ENCODE assay signal across 9 mouse cellular contexts in genomic region chr7:45102940-45103585, GRCm38 (mm10). TPM values are rescaled to one million over a fixed set of nuclear protein-coding genes. Genes with fewer than 3 reads are reported as not detected.
DNase-seq lines count a peak whose midpoint lies in the region; ATAC-seq and TF ChIP-seq lines count a peak whose summit lies in the region.
"Had no signal": no experiment of that assay in that cellular context is flagged by ENCODE, and none has a peak within 500 bp of the region (broad histone marks: within the 10 kb centered on the region; RNA-seq: fewer than 3 reads in every experiment).

No protein-coding gene starts in this region.

- TF ChIP-seq CTCF in cerebellum, adult 2 months (IDR thresholded peaks at IDR 0.05; ENCODE audit: borderline replicate concordance, insufficient read depth, low read depth, low read length) = no peak
- TF ChIP-seq CTCF in bone marrow, adult 2 months (IDR thresholded peaks at IDR 0.05; ENCODE audit: control insufficient read depth, insufficient read depth, low read length) = no peak
- no peak for TF ChIP-seq CTCF in hindbrain, postnatal 0 days (IDR thresholded peaks at IDR 0.05; ENCODE audit: low read depth)

- peaks cover 3% of the 10 kb centered on the region; the same call in 1 of the 2 replicates for H3K4me1 ChIP-seq in cerebellum, adult 2 months (ENCODE audit: control insufficient read depth, insufficient read depth, low read length)
- H3K4me1 ChIP-seq in bone marrow, adult 2 months (ENCODE audit: control insufficient read depth, insufficient read depth, low read length) = no peaks in the 10 kb centered on the region; the same call in 1 of the 2 replicates
- H3K4me1 ChIP-seq in hindbrain, postnatal 0 days (ENCODE audit: insufficient read depth, low read length) = no peaks in the 10 kb centered on the region; the same call in 1 of the 2 replicates
- H3K4me1 ChIP-seq in liver, embryonic 13.5 days (replicated peaks) = peaks cover 25% of the 10 kb centered on the region

- H3K9me3 ChIP-seq in hindbrain, postnatal 0 days (ENCODE audit: low read length) = no peaks in the 10 kb centered on the region
- no peaks in the 10 kb centered on the region for H3K9me3 ChIP-seq in liver, embryonic 13.5 days (replicated peaks)

- peak overlapping the region; percentile 42 for H3K4me3 ChIP-seq in cerebellum, adult 2 months (replicated peaks; ENCODE audit: insufficient read depth, low read depth, low read length)
- H3K4me3 ChIP-seq in bone marrow, adult 2 months (replicated peaks; ENCODE audit: control insufficient read depth, low read depth, low read length) = peak overlapping the region; percentile 22
- H3K4me3 ChIP-seq in hindbrain, postnatal 0 days (ENCODE audit: low read length) = peak overlapping the region; percentile 10; the same call in 1 of the 2 replicates
- H3K4me3 ChIP-seq in liver, embryonic 13.5 days (replicated peaks) = peak overlapping the region; percentile 39

- H3K27me3 ChIP-seq in cerebellum, adult 2 months (ENCODE audit: control insufficient read depth, insufficient read depth, low read length) = no peaks in the 10 kb centered on the region
- no peaks in the 10 kb centered on the region for H3K27me3 ChIP-seq in hindbrain, postnatal 0 days (ENCODE audit: insufficient read depth, low read length)
- H3K27me3 ChIP-seq in liver, embryonic 13.5 days = no peaks in the 10 kb centered on the region

- H3K9ac ChIP-seq in hindbrain, postnatal 0 days (replicated peaks; ENCODE audit: low read length) = peak overlapping the region; percentile 29
- H3K9ac ChIP-seq in liver, embryonic 13.5 days = peak overlapping the region; percentile 53

- no peaks in the 10 kb centered on the region for H3K36me3 ChIP-seq in hindbrain, postnatal 0 days (ENCODE audit: insufficient read depth, low read length)
- H3K36me3 ChIP-seq in liver, embryonic 13.5 days = no peaks in the 10 kb centered on the region

- no peak for ATAC-seq in hindbrain, postnatal 0 days
- ATAC-seq in liver, embryonic 13.5 days (ENCODE audit: low read depth) = 0 out of 2 replicates have a peak, but pooled peaks have one; percentile 5

- peak overlapping the region; percentile 61 for H3K27ac ChIP-seq in cerebellum, adult 2 months (ENCODE audit: insufficient read depth, low read length)
- H3K27ac ChIP-seq in bone marrow, adult 2 months (ENCODE audit: control insufficient read depth, insufficient read depth, low read depth, low read length, poor library complexity) = peak overlapping the region; percentile 24
- H3K27ac ChIP-seq in hindbrain, postnatal 0 days = peak overlapping the region; percentile 55
- H3K27ac ChIP-seq in liver, embryonic 13.5 days = peak overlapping the region; percentile 78

- TF ChIP-seq POLR2A in cerebellum, adult 2 months (IDR thresholded peaks at IDR 0.05; ENCODE audit: borderline replicate concordance, insufficient read depth, low read length) = no peak
- no peak for TF ChIP-seq POLR2A in bone marrow, adult 2 months (IDR thresholded peaks at IDR 0.05; ENCODE audit: borderline replicate concordance, control insufficient read depth, low read depth, low read length)

- H3K4me2 ChIP-seq in hindbrain, postnatal 0 days (ENCODE audit: low read depth, low read length) = peak overlapping the region; percentile 35
- H3K4me2 ChIP-seq in liver, embryonic 13.5 days = peak overlapping the region; percentile 55

- no peak for DNase-seq in cerebellum, adult 2 months
- DNase-seq in cerebellum, adult 9-11 months = no peak
- DNase-seq in hindbrain, postnatal 0 days (ENCODE audit: low spot score) = no peak
- DNase-seq in liver, embryonic 13.5 days = no peak
- no peak for DNase-seq in ovary, postnatal 14 days (ENCODE audit: low spot score)
- DNase-seq in cerebellum, postnatal 25 days = no peak
- DNase-seq in Muller cell, postnatal 12 days (ENCODE audit: inconsistent ontology term) = no peak

- 71% methylated on average over 9 of the region's 9 CpGs for WGBS in cerebellum, adult 2 months
- 80% methylated on average over 9 of the region's 9 CpGs for WGBS in bone marrow, adult 2 months
- WGBS in hindbrain, postnatal 0 days = 85% methylated on average over 9 of the region's 9 CpGs
- WGBS in liver, embryonic 13.5 days (ENCODE audit: insufficient replicate concordance) = 58% methylated on average over 9 of the region's 9 CpGs

RNA-seq across cellular contexts. Expression of gene Fcgrt, which starts 0.6 kb away (rescaled TPM):
- 32.1 and 33.7 TPM in 2 replicates for polyA plus RNA-seq in cerebellum, adult 2 months (2012; rRNA removed)
- 13.9 and 19.1 TPM in 2 replicates for polyA plus RNA-seq in bone marrow, adult 2 months (2011; ENCODE audit: insufficient read depth, insufficient read length, low replicate concordance, missing spikeins)
- total RNA-seq in hindbrain, postnatal 0 days (2014; rRNA removed) = 32.9 and 43.6 TPM in 2 replicates
- 43.8 and 45.9 TPM in 2 replicates for polyA plus RNA-seq in hindbrain, postnatal 0 days (2015; fragmentation: Nextera tagmentation; extraction: Ambion mirVana)
- polyA plus RNA-seq in liver, embryonic 13.5 days (2015; fragmentation: Nextera tagmentation; extraction: Ambion mirVana) = 29.2 and 31.9 TPM in 2 replicates

RNA-seq across cellular contexts. Expression of gene Rcn3, which starts 11.0 kb away (rescaled TPM):
- 7.6 and 8.6 TPM in 2 replicates for polyA plus RNA-seq in cerebellum, adult 2 months (2012; rRNA removed)
- polyA plus RNA-seq in bone marrow, adult 2 months (2011; ENCODE audit: insufficient read depth, insufficient read length, low replicate concordance, missing spikeins) = 10.6 and 16.0 TPM in 2 replicates
- 42.9 and 45.1 TPM in 2 replicates for total RNA-seq in hindbrain, postnatal 0 days (2014; rRNA removed)
- 39.3 and 42.0 TPM in 2 replicates for polyA plus RNA-seq in hindbrain, postnatal 0 days (2015; fragmentation: Nextera tagmentation; extraction: Ambion mirVana)
- polyA plus RNA-seq in liver, embryonic 13.5 days (2015; fragmentation: Nextera tagmentation; extraction: Ambion mirVana) = 35.6 and 38.7 TPM in 2 replicates

RNA-seq across cellular contexts. Expression of gene Rps11, which starts 21.2 kb away (rescaled TPM):
- polyA plus RNA-seq in cerebellum, adult 2 months (2012; rRNA removed) = 392 and 433 TPM in 2 replicates
- polyA plus RNA-seq in bone marrow, adult 2 months (2011; ENCODE audit: insufficient read depth, insufficient read length, low replicate concordance, missing spikeins) = 982 and 1,240 TPM in 2 replicates
- total RNA-seq in hindbrain, postnatal 0 days (2014; rRNA removed) = 743 and 824 TPM in 2 replicates
- 768 and 794 TPM in 2 replicates for polyA plus RNA-seq in hindbrain, postnatal 0 days (2015; fragmentation: Nextera tagmentation; extraction: Ambion mirVana)
- 1,277 and 1,372 TPM in 2 replicates for polyA plus RNA-seq in liver, embryonic 13.5 days (2015; fragmentation: Nextera tagmentation; extraction: Ambion mirVana)

RNA-seq across cellular contexts. Expression of gene Rpl13a, which starts 25.5 kb away (rescaled TPM):
- 1,090 and 1,228 TPM in 2 replicates for polyA plus RNA-seq in cerebellum, adult 2 months (2012; rRNA removed)
- 2,527 and 4,441 TPM in 2 replicates for polyA plus RNA-seq in bone marrow, adult 2 months (2011; ENCODE audit: insufficient read depth, insufficient read length, low replicate concordance, missing spikeins)
- 1,377 and 1,807 TPM in 2 replicates for total RNA-seq in hindbrain, postnatal 0 days (2014; rRNA removed)
- 800 and 828 TPM in 2 replicates for polyA plus RNA-seq in hindbrain, postnatal 0 days (2015; fragmentation: Nextera tagmentation; extraction: Ambion mirVana)
- polyA plus RNA-seq in liver, embryonic 13.5 days (2015; fragmentation: Nextera tagmentation; extraction: Ambion mirVana) = 972 and 1,063 TPM in 2 replicates

RNA-seq across cellular contexts. Expression of gene Gm45713, which starts 33.0 kb away (rescaled TPM):
- polyA plus RNA-seq in cerebellum, adult 2 months (2012; rRNA removed) = 0.16 TPM in 1 of 2 replicates, not detected in the other
- not detected in 2 replicates for polyA plus RNA-seq in bone marrow, adult 2 months (2011; ENCODE audit: insufficient read depth, insufficient read length, low replicate concordance, missing spikeins)
- not detected in 2 replicates for total RNA-seq in hindbrain, postnatal 0 days (2014; rRNA removed)
- polyA plus RNA-seq in hindbrain, postnatal 0 days (2015; fragmentation: Nextera tagmentation; extraction: Ambion mirVana) = 0.15 TPM in 1 of 2 replicates, not detected in the other
- polyA plus RNA-seq in liver, embryonic 13.5 days (2015; fragmentation: Nextera tagmentation; extraction: Ambion mirVana) = 0.12 and 0.37 TPM in 2 replicates
- total RNA-seq: common myeloid progenitor, adult 5-6 weeks had no signal

Comparison
In these comparisons a context has a peak if more than half of its experiments do, and no peak if none do; other contexts are left out.
1. H3K27ac ChIP-seq: peak in every context shown above with its lines; median percentile 78 in liver, embryonic 13.5 days; 61 in cerebellum, adult 2 months; 55 in hindbrain, postnatal 0 days; 24 in bone marrow, adult 2 months.